ENCODE assay signal across 8 mouse cellular contexts in the genomic region with DNA sequence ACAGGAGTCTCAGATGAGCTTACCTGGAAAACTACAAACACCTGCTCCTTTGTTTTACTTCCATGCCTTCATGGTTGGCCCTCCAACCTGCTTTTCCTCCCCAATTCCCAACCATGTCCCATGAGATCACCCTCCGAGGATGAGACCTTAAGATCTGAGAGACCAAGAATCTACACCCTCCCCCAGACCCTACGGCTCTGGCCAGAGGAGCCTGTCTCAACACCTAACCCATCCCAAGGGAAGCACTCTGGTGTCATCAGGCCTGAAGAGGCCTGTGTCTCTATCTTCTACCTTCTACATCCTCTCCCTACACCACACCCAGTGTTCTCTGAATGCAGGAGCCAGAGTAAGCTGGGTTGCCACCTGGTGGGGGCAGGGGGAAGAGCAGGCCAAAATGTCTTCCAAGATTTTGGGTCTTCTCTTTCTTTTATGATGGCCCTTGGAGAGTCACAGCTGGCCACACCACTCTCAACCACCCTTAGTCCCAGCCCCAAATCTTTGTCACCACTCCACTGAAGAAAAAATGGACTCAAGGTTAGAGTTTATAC. TPM values are rescaled to one million over a fixed set of nuclear protein-coding genes. Genes with fewer than 3 reads are reported as not detected.
A peak's percentile ranks its signal among the peaks of the same experiment; 100 is the strongest.
DNase-seq lines count a peak whose midpoint lies in the region; ATAC-seq lines count a peak whose summit lies in the region.

No protein-coding gene starts in this region.

- ATAC-seq in forebrain, embryonic 13.5 days = 0 out of 2 replicates have a peak, but pooled peaks have one; percentile 43
- no peak for ATAC-seq in forebrain, embryonic 12.5 days (ENCODE audit: low FRiP score)
- 0 out of 2 replicates have a peak, but pooled peaks have one; percentile 40 for ATAC-seq in midbrain, embryonic 11.5 days (ENCODE audit: low FRiP score)
- ATAC-seq in midbrain, embryonic 13.5 days = no peak
- peak; percentile 77 for ATAC-seq in megakaryocyte-erythroid progenitor cell, adult 5-6 weeks (replicated peaks; ENCODE audit: low FRiP score, low TSS enrichment, poor library complexity, severe bottlenecking)

- peaks cover 52% of the 10 kb centered on the region for H3K36me3 ChIP-seq in forebrain, embryonic 13.5 days (ENCODE audit: poor library complexity, severe bottlenecking)
- H3K36me3 ChIP-seq in forebrain, embryonic 12.5 days (replicated peaks) = peaks cover 39% of the 10 kb centered on the region
- peaks cover 8% of the 10 kb centered on the region for H3K36me3 ChIP-seq in midbrain, embryonic 11.5 days (ENCODE audit: control insufficient read depth, insufficient read depth, low read length)
- peaks cover 47% of the 10 kb centered on the region for H3K36me3 ChIP-seq in midbrain, embryonic 13.5 days

- no peak overlapping the region for H3K27ac ChIP-seq in forebrain, embryonic 13.5 days
- H3K27ac ChIP-seq in forebrain, embryonic 12.5 days = no peak overlapping the region
- no peak overlapping the region for H3K27ac ChIP-seq in midbrain, embryonic 11.5 days (ENCODE audit: low read depth, low read length)
- H3K27ac ChIP-seq in midbrain, embryonic 13.5 days = no peak overlapping the region

- WGBS in forebrain, embryonic 13.5 days = 96% methylated on average over 2 of the region's 2 CpGs
- WGBS in forebrain, embryonic 12.5 days = 94% methylated on average over 2 of the region's 2 CpGs
- 92% methylated on average over 2 of the region's 2 CpGs for WGBS in midbrain, embryonic 11.5 days
- WGBS in midbrain, embryonic 13.5 days = 98% methylated on average over 2 of the region's 2 CpGs

- DNase-seq in midbrain, embryonic 11.5 days (ENCODE audit: low spot score, missing footprints) = peak; percentile 78
- DNase-seq in cerebellum, postnatal 36 days = peak; percentile 40 to 44
- no peak for DNase-seq in urinary bladder, postnatal 36 days (ENCODE audit: low spot score in 2 of 2)
- DNase-seq in urinary bladder, postnatal 4 days (ENCODE audit: low spot score in 2 of 2) = no peak

- H3K4me3 ChIP-seq in forebrain, embryonic 13.5 days = no peak overlapping the region
- H3K4me3 ChIP-seq in forebrain, embryonic 12.5 days (replicated peaks) = no peak overlapping the region
- no peak overlapping the region for H3K4me3 ChIP-seq in midbrain, embryonic 11.5 days (ENCODE audit: low read depth, low read length)
- H3K4me3 ChIP-seq in midbrain, embryonic 13.5 days (replicated peaks) = no peak overlapping the region

- H3K4me1 ChIP-seq in forebrain, embryonic 13.5 days = 0 out of 2 replicates have a peak, but pooled peaks cover 3% of the 10 kb centered on the region
- no peaks in the 10 kb centered on the region for H3K4me1 ChIP-seq in forebrain, embryonic 12.5 days
- no peaks in the 10 kb centered on the region for H3K4me1 ChIP-seq in midbrain, embryonic 11.5 days (ENCODE audit: control insufficient read depth, insufficient read depth, low read length)
- H3K4me1 ChIP-seq in midbrain, embryonic 13.5 days (replicated peaks) = no peaks in the 10 kb centered on the region

- no peaks in the 10 kb centered on the region for H3K9me3 ChIP-seq in forebrain, embryonic 13.5 days (replicated peaks)
- H3K9me3 ChIP-seq in forebrain, embryonic 12.5 days = no peaks in the 10 kb centered on the region
- H3K9me3 ChIP-seq in midbrain, embryonic 11.5 days (ENCODE audit: control insufficient read depth, low read length) = no peaks in the 10 kb centered on the region
- H3K9me3 ChIP-seq in midbrain, embryonic 13.5 days = no peaks in the 10 kb centered on the region

- no peak overlapping the region for H3K4me2 ChIP-seq in forebrain, embryonic 13.5 days
- H3K4me2 ChIP-seq in forebrain, embryonic 12.5 days = no peak overlapping the region
- no peak overlapping the region for H3K4me2 ChIP-seq in midbrain, embryonic 11.5 days
- H3K4me2 ChIP-seq in midbrain, embryonic 13.5 days (replicated peaks) = no peak overlapping the region

- H3K9ac ChIP-seq in forebrain, embryonic 13.5 days = no peak overlapping the region
- H3K9ac ChIP-seq in forebrain, embryonic 12.5 days = no peak overlapping the region
- H3K9ac ChIP-seq in midbrain, embryonic 11.5 days (ENCODE audit: low read length) = no peak overlapping the region
- H3K9ac ChIP-seq in midbrain, embryonic 13.5 days (replicated peaks) = no peak overlapping the region

- H3K27me3 ChIP-seq in forebrain, embryonic 13.5 days = no peaks in the 10 kb centered on the region
- peaks cover 7% of the 10 kb centered on the region; the same call in 1 of the 2 replicates for H3K27me3 ChIP-seq in forebrain, embryonic 12.5 days
- H3K27me3 ChIP-seq in midbrain, embryonic 11.5 days (ENCODE audit: control insufficient read depth, insufficient read depth, low read length) = no peaks in the 10 kb centered on the region
- H3K27me3 ChIP-seq in midbrain, embryonic 13.5 days = no peaks in the 10 kb centered on the region

RNA-seq across cellular contexts. Expression of a gene that starts 34.1 kb away (rescaled TPM):
- polyA plus RNA-seq in forebrain, embryonic 13.5 days (2015; fragmentation: Nextera tagmentation; extraction: Ambion mirVana) = 21.8 and 26.4 TPM in 2 replicates
- 20.9 and 23.3 TPM in 2 replicates for polyA plus RNA-seq in forebrain, embryonic 12.5 days (2016; fragmentation: Nextera tagmentation; extraction: Ambion mirVana)
- 13.0 and 13.6 TPM in 2 replicates for polyA plus RNA-seq in midbrain, embryonic 11.5 days (2014; fragmentation: Nextera tagmentation; extraction: Ambion mirVana)
- polyA plus RNA-seq in midbrain, embryonic 13.5 days (2015; fragmentation: Nextera tagmentation; extraction: Ambion mirVana) = 25.3 and 27.7 TPM in 2 replicates
- 23.5 and 24.4 TPM in 2 replicates for total RNA-seq in megakaryocyte-erythroid progenitor cell, adult 5-6 weeks (2014; fragmentation: Nextera tagmentation)
- 36.7 and 37.4 TPM in 2 replicates for total RNA-seq in megakaryocyte-erythroid progenitor cell, adult 5-6 weeks (2017)

Comparison
In these comparisons a context has a peak if more than half of its experiments do, and no peak if none do; other contexts are left out.
1. ATAC-seq: peak in forebrain, embryonic 13.5 days (single experiment), midbrain, embryonic 11.5 days (single experiment) and megakaryocyte-erythroid progenitor cell, adult 5-6 weeks (single experiment); none in forebrain, embryonic 12.5 days (single experiment) and midbrain, embryonic 13.5 days (single experiment).
2. DNase-seq: peak in midbrain, embryonic 11.5 days (single experiment) and cerebellum, postnatal 36 days (2 of 2); none in urinary bladder, postnatal 36 days (0 of 2) and urinary bladder, postnatal 4 days (0 of 2).